Mouse (Mus musculus) heart, embryonic 15.5 days (tissue): ENCODE data around the gene Krt33a. TPM values are rescaled to one million over a fixed set of nuclear protein-coding genes. Genes with fewer than 3 reads are reported as not detected.

Source experiments
- ATAC-seq: fragments of 200-750 bp; cut with Nextera tagmentation; replicated peaks from 2 replicates; pipeline ENCODE4 v1.8.0; 2017; ENCODE audit warnings: low read depth, moderate TSS enrichment; ENCODE audit not compliant: insufficient number of reproducible peaks, insufficient read depth, low FRiP score
- H3K27ac ChIP-seq: fragments of 300-500 bp; sonication (generic); 2 replicates; pipeline ENCODE4 v1.5.1; 2015; ENCODE audit warnings: mild to moderate bottlenecking, inconsistent platforms
- H3K27me3 ChIP-seq: fragments of 300-500 bp; sonication (generic); 2 replicates; pipeline ENCODE4 v1.6.1; 2015; ENCODE audit warnings: inconsistent platforms
- H3K36me3 ChIP-seq: fragments of 300-500 bp; sonication (generic); 2 replicates; pipeline ENCODE4 v1.6.1; 2015; ENCODE audit warnings: mild to moderate bottlenecking, inconsistent platforms
- H3K4me1 ChIP-seq: fragments of 300-500 bp; sonication (generic); replicated peaks from 2 replicates; pipeline ENCODE4 v1.6.1; 2015; ENCODE audit warnings: inconsistent platforms
- H3K4me2 ChIP-seq: fragments of 300-500 bp; sonication (generic); 2 replicates; pipeline ENCODE4 v1.6.1; 2015; ENCODE audit warnings: inconsistent platforms, mild to moderate bottlenecking, moderate library complexity
- H3K4me3 ChIP-seq: fragments of 300-500 bp; sonication (generic); 2 replicates; pipeline ENCODE4 v1.5.1; 2015; ENCODE audit warnings: mild to moderate bottlenecking, inconsistent platforms
- H3K9ac ChIP-seq: fragments of 300-500 bp; sonication (generic); 2 replicates; pipeline ENCODE4 v1.6.1; 2015; ENCODE audit warnings: mild to moderate bottlenecking, inconsistent platforms
- H3K9me3 ChIP-seq: fragments of 300-500 bp; sonication (generic); replicated peaks from 2 replicates; pipeline ENCODE4 v1.6.1; 2016; ENCODE audit warnings: inconsistent platforms
- WGBS: fragments of 180-500 bp; shearing (Covaris S2); methylation state at CpG from one replicate; pipeline ENCODE4 v1.1.7; 2015; ENCODE audit warnings: mixed read lengths; 5-methylcytosine and 5-hydroxymethylcytosine counted together
- polyA plus RNA-seq: library from polyadenylated mRNA; unstranded; fragments of >200 nt; fragmentation: Nextera tagmentation; extraction: Ambion mirVana; gene quantifications from 2 replicates; pipeline ENCODE4 v1.2.1, GENCODE M21; 2015

The Krt33a gene
- not detected in 2 replicates for polyA plus RNA-seq

DNA sequence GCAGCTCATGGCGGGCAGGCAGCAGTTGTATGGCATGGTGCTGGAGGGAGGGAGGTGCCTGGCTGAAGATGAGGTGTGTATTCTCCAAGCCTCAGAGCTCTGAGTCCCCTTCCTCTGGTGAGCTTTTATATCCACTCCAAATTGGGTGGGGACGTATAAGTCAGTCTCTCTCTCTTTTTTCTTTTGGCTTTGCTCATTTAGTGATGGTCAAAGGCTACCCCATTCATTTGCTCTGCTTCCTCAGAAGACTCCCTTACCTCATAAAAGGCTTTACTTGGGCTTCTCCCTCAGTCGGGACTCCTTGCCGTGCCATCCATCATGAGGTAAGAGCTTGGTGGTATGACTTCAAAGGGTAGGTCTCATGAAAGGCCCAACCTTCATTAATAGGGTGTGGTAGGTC lies at the start of gene Krt33a:
Krt33a (minus strand) TSS at position 101 of the 400 bp plus-strand sequence.
- 78% methylated on average over 4 of the region's 4 CpGs for WGBS
- H3K4me3 ChIP-seq: no peak within 1 kb of the TSS
- no peaks in the 10 kb centered on the region for H3K4me1 ChIP-seq
- H3K9me3 ChIP-seq: no peaks in the 10 kb centered on the region
- no peak within 1 kb of the TSS for H3K9ac ChIP-seq
- H3K27ac ChIP-seq: no peak within 1 kb of the TSS
- H3K27me3 ChIP-seq: no peaks in the 10 kb centered on the region
- H3K4me2 ChIP-seq: no peak within 1 kb of the TSS
- no peaks in the 10 kb centered on the region for H3K36me3 ChIP-seq
- ATAC-seq: no peak

DNA sequence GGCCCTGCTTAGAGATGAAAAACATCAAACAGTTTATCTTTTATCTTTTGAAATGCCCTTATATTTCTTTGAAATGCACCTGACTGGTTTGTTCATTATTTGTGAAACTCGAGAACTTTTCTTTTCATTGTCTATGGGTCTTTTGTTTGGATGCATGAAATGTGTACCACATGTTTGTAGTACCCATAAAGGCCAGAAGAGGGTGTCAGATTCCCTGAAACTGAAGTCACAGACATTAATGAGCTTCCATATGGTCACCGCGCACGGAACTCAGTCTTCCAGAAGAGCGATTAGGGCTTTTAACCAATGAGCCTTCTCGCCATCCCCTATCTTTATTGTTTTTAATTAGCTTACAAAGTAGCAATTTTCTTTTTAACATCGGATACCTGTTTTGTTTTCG lies 42.9 kb upstream of the Krt33a start:
- H3K4me3 ChIP-seq: no peak overlapping the region
- H3K9me3 ChIP-seq: no peaks in the 10 kb centered on the region
- WGBS: 76% methylated on average over 8 of the region's 8 CpGs
- H3K36me3 ChIP-seq: no peaks in the 10 kb centered on the region
- H3K27ac ChIP-seq: no peak overlapping the region
- no peak overlapping the region for H3K9ac ChIP-seq
- no peak overlapping the region for H3K4me2 ChIP-seq
- H3K4me1 ChIP-seq: no peaks in the 10 kb centered on the region
- no peak for ATAC-seq
- no peaks in the 10 kb centered on the region for H3K27me3 ChIP-seq

DNA sequence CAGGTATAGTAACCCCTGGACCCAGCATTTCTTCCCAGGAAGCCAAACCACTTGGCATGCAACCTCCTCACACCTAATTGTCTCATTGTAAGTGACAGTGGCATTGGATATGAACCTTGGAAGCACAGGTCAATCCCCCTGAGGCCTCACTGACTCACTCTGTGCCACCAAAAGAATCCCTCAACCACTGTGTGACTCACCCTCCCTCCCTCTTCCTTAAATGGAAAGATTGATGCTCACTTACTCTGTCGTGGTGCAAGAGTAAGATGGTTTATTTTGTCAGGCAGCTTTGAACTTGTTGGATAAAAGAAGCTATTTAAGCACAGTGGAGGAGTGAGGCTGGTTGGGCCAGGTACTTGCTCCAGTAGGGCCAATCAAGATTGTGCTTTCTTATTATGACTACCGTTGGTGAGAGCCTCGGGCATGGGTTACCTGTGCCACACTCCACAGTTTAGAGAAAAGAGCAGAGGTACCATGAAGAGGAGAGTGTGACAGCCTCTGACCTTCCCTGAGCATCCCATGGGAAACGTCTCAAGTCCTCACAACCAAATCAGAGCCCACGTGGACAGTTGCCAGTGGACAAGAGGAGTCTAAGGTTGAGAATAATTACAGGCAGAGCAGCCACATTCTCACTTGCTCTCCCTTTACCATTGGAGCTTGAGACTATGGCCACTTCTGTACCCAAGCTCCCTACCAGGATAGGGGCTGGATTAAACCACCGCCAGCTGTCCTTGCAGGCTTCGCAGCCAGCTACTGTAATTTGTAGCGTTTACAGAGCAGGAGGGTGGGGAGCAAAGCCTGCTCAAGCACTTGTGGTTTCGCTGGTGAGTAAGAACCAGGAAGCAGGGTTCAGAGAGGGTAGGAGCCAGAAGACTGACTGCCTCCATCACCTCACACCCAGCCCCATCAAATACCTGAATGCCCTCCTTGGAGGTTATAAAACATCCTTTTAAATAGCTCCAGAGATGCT lies 40.0 kb upstream of the Krt33a start:
- no peak for ATAC-seq
- Histone ChIP-seq H3K36me3 (no peaks in the 10 kb centered on the region), H3K27me3 (no peaks in the 10 kb centered on the region; the same call in 1 of the 2 replicates), H3K9ac (no peak overlapping the region), H3K27ac (no peak overlapping the region), H3K9me3 (no peaks in the 10 kb centered on the region), H3K4me2 (no peak overlapping the region), H3K4me1 (no peaks in the 10 kb centered on the region), H3K4me3 (no peak overlapping the region)
- WGBS: 57% methylated on average over 9 of the region's 9 CpGs

DNA sequence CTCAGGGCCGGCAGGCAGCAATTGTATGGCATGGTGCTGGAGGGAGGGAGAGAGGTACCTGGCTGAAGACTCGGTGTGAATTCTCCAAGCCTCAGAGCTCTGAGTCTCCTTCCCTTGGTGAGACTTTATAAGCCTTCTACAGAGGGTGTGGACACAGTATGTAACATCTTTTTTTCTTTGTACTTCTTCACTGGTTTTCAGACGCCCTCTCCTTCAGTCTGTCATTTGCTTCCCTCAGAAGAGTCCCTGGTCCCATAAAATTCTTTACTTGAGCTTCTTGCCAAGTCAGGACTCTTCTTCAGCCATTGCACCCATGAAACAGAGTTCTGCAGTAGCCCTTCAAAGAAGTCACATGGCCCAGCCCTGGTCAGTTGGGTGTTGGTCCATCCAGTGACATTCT lies 34.4 kb upstream of the Krt33a start, which contains the start of gene Krt31:
Krt31 (minus strand) TSS at position 101 of the 400 bp plus-strand sequence.
- H3K27me3 ChIP-seq: no peaks in the 10 kb centered on the region; the same call in 1 of the 2 replicates
- ATAC-seq: no peak
- no peak within 1 kb of the TSS for H3K9ac ChIP-seq
- no peak within 1 kb of the TSS for H3K4me2 ChIP-seq
- H3K4me3 ChIP-seq: no peak within 1 kb of the TSS
- no peaks in the 10 kb centered on the region for H3K9me3 ChIP-seq
- no peaks in the 10 kb centered on the region for H3K36me3 ChIP-seq
- WGBS: 63% methylated on average over 3 of the region's 3 CpGs
- peaks cover 7% of the 10 kb centered on the region for H3K4me1 ChIP-seq
- no peak within 1 kb of the TSS for H3K27ac ChIP-seq

DNA sequence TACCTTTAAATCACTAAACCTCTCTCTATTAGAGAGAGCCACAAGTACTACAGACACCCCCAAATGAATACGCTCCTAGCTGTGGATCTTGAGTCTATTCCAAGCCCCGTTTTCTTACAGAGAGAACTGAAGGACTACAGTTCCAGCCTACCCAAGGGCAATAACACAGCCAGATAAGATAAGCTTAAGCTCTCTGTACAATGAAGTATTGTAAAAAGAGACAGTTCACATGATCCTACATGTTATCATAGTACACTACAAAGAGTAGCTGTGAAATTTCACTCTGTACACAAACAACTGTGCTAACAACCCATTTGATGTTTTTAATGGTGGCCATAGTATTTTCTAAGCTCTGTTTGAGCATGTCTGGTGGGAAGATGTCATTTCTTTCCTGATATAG lies 31.2 kb upstream of the Krt33a start:
- no peak overlapping the region for H3K9ac ChIP-seq
- no peaks in the 10 kb centered on the region for H3K36me3 ChIP-seq
- ATAC-seq: no peak
- 61% methylated on average over 2 of the region's 2 CpGs for WGBS
- no peak overlapping the region for H3K4me3 ChIP-seq
- H3K4me1 ChIP-seq: peaks cover 7% of the 10 kb centered on the region
- no peaks in the 10 kb centered on the region; the same call in 1 of the 2 replicates for H3K27me3 ChIP-seq
- no peak overlapping the region for H3K4me2 ChIP-seq
- H3K27ac ChIP-seq: no peak overlapping the region
- no peaks in the 10 kb centered on the region for H3K9me3 ChIP-seq

DNA sequence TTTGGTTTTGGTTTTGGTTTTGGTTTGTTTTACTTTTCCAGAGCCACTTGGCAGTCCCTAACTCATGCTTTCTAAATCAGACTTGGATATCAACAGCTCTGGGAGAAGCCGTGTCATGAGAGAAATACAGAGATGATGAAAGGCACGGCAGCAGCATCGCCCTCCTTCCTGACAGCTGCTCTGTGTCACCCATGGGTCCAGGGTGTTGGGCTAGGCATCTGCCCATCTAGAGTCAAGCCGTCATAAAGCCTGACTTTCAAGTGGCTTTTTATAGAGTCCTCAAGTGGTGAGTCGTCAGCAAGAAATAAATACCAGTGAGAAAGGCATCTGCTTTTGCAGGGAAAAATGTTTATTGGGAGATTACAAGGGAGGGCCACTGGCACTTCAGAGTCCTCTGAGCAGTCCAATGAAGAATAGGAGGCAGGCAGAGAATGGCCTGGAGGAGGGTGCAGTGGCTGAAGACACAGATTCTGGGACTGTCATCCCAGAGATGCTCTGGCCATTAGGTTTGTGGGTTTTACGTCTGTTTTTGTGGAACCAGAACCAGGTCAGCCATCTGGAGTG lies 30.4 kb upstream of the Krt33a start:
- no peaks in the 10 kb centered on the region for H3K27me3 ChIP-seq
- H3K4me2 ChIP-seq: 0 out of 2 replicates have a peak overlapping the region, but pooled peaks have one; percentile 8
- H3K9me3 ChIP-seq: no peaks in the 10 kb centered on the region
- H3K4me3 ChIP-seq: no peak overlapping the region
- peaks cover 7% of the 10 kb centered on the region for H3K4me1 ChIP-seq
- H3K27ac ChIP-seq: no peak overlapping the region
- no peaks in the 10 kb centered on the region for H3K36me3 ChIP-seq
- no peak for ATAC-seq
- H3K9ac ChIP-seq: no peak overlapping the region
- 39% methylated on average over 6 of the region's 6 CpGs for WGBS

DNA sequence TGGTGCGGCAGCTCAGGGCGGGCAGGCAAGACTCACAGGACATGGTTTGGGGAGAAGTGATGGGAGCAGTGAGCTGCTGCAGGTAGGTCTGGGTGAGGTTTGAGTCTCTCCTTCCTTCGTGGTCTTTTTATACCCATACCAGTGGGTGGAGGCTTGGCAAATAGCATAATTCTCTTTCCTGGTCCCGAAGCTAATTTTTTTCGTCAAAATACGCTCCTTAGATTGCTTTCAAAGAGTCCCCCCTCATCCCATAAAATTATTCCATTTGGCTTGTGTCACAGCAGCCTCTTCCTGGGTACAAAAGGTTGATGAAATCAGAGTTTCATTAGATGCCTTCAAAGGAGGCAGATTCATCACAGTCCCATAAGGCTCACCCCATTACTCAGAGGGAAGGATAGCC lies 25.4 kb upstream of the Krt33a start, which contains the start of gene Krt34:
Krt34 (minus strand) TSS at position 101 of the 400 bp plus-strand sequence.
- H3K9me3 ChIP-seq: no peaks in the 10 kb centered on the region
- H3K4me1 ChIP-seq: peaks cover 1% of the 10 kb centered on the region; the same call in 1 of the 2 replicates
- ATAC-seq: no peak
- H3K27ac ChIP-seq: no peak within 1 kb of the TSS
- H3K36me3 ChIP-seq: no peaks in the 10 kb centered on the region
- WGBS: 81% methylated on average over 6 of the region's 6 CpGs
- H3K27me3 ChIP-seq: no peaks in the 10 kb centered on the region
- H3K4me3 ChIP-seq: no peak within 1 kb of the TSS
- no peak within 1 kb of the TSS for H3K4me2 ChIP-seq
- H3K9ac ChIP-seq: no peak within 1 kb of the TSS

DNA sequence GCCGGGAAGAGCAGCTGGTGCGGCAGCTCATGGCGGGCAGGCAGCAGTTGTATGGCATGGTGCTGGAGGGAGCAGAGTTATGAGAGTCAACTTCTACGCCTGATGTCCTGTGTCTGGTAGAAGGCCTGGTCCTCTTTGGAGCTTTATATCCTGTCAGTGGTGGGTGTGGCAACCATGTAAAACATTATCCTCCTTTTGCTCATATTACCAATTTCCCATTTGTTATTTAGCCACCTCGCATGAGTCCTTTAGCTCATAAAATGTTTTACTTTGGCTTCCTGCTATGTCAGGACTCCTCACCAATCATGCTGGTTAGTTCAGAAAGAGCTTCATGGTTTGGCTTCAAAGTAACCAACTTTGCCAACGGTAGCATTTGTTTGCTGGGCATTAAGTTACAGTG lies 13.8 kb upstream of the Krt33a start, which contains the start of gene Krt33b:
Krt33b (minus strand) TSS at position 101 of the 400 bp plus-strand sequence.
- no peak within 1 kb of the TSS for H3K9ac ChIP-seq
- H3K9me3 ChIP-seq: no peaks in the 10 kb centered on the region
- no peaks in the 10 kb centered on the region for H3K36me3 ChIP-seq
- ATAC-seq: no peak
- H3K4me3 ChIP-seq: no peak within 1 kb of the TSS
- H3K27ac ChIP-seq: no peak within 1 kb of the TSS
- no peaks in the 10 kb centered on the region for H3K4me1 ChIP-seq
- WGBS: 84% methylated on average over 6 of the region's 6 CpGs
- H3K27me3 ChIP-seq: no peaks in the 10 kb centered on the region
- no peak within 1 kb of the TSS for H3K4me2 ChIP-seq

DNA sequence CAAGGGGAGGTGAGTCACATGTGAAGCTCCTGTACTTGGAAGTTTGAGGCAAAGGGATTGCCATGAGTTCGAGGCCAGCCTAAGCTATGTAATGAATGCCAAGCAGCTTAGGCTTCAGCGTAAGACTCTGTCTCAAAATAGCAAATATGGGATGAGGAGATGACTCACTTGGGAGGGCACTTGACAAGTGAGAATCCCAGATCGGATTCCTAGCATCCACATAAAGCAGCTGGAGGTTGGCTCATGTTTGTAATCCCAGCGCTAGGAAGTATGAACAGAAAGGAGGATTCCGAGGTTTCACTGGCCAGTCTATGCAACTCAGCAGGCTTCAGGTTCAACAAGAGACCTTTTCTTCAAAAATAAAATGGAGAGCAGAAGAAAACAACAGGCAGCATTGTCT lies 5.4 kb upstream of the Krt33a start:
- no peaks in the 10 kb centered on the region for H3K9me3 ChIP-seq
- no peaks in the 10 kb centered on the region for H3K27me3 ChIP-seq
- H3K4me3 ChIP-seq: no peak overlapping the region
- no peak overlapping the region for H3K27ac ChIP-seq
- no peak for ATAC-seq
- no peaks in the 10 kb centered on the region for H3K36me3 ChIP-seq
- H3K4me2 ChIP-seq: no peak overlapping the region
- WGBS: 52% methylated on average over 5 of the region's 5 CpGs
- H3K4me1 ChIP-seq: no peaks in the 10 kb centered on the region
- H3K9ac ChIP-seq: no peak overlapping the region

DNA sequence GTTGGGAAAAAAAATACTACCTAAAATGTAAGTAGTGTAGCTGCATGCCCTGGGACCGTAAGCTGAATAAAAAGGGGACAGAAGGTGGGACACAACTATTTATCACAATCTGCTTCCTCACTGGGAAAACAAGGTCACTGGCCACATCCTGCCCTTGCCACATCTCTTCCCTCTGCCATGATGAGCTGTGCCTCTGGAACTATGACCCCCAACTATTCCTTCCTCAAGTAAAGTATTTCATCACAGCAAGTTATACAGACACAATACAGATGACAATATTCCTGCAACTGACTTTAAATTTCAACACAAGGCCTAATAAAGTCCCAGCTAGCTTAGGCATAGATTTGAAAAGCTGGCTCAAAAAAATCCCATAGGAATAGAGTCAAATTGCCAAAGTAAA lies 3.5 kb upstream of the Krt33a start:
- Histone ChIP-seq H3K36me3 (no peaks in the 10 kb centered on the region), H3K4me2 (no peak overlapping the region), H3K27ac (no peak overlapping the region), H3K4me3 (no peak overlapping the region), H3K9me3 (no peaks in the 10 kb centered on the region), H3K4me1 (no peaks in the 10 kb centered on the region), H3K27me3 (no peaks in the 10 kb centered on the region), H3K9ac (no peak overlapping the region)
- no peak for ATAC-seq
- 81% methylated on average over 1 of the region's 1 CpGs for WGBS

DNA sequence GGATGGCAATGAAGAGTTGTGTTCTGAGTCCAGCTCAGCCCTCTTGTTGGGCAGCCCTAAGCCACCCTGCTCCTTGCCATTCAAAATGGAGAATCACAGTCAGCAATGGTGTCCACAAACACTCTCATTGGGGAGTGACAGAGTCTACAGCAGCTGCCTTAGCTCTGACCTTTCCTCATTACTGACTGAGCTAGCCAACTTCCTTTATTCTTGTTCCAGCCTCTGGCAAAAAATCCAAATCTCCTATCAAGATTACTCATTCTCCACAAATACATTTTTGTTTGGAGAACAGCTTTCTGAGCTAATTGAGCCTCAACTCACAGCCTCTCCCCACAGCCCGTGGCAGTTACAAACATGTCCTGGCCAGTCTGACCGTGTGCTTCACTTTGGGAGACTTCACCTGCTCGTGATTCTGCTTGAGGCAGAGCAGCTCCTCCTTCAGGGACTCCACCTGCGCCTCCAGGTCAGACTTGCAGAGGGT lies 2.3 kb downstream of the Krt33a start:
- ATAC-seq: no peak
- H3K4me1 ChIP-seq: no peaks in the 10 kb centered on the region

More for the DNA sequence above, 2.3 kb downstream of the Krt33a start:
- Histone ChIP-seq H3K27me3 (no peaks in the 10 kb centered on the region; the same call in 1 of the 2 replicates), H3K9ac (no peak overlapping the region), H3K36me3 (no peaks in the 10 kb centered on the region), H3K4me2 (no peak overlapping the region), H3K4me3 (no peak overlapping the region), H3K27ac (no peak overlapping the region), H3K9me3 (no peaks in the 10 kb centered on the region)
- 68% methylated on average over 4 of the region's 4 CpGs for WGBS
